Mouse (Mus musculus) adrenal gland, adult 8-10 months (tissue): ENCODE measurements at regions not wholly inside any gene's neighbourhood (a gene's known extent, or its start where the extent isn't known, plus 50 kb on each side); places are given as distances from the start of the nearest gene placed in this dataset.

Experiments used
- DNase-seq: peaks from one replicate; pipeline ENCODE4 v3.0.0; 2022

GRCm38 (mm10) chr13:71874986-71875385, 88.5 kb downstream of the Irx1 start:
- DNase-seq, result no peak

DNA sequence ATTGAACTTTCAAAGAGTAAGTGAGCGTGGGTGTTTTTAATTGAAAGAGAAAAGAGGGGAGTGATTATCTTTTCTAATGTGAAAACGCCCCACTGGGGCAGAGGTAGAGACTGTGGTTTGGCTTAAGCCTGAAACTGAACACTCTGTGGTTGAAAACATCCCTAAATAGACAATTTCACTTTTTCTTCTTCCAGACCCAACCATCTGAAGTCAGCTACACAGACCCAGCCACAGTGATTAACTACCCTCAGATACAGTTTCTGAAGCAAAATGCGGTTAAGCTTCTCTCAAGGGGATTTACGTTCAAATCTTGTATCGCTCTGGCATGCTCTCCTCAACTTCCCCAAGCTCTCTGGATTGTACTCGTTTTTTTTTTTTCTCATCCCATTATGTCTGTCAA, 94.8 kb downstream of the Irx1 start:
- DNase-seq, result no peak

DNA sequence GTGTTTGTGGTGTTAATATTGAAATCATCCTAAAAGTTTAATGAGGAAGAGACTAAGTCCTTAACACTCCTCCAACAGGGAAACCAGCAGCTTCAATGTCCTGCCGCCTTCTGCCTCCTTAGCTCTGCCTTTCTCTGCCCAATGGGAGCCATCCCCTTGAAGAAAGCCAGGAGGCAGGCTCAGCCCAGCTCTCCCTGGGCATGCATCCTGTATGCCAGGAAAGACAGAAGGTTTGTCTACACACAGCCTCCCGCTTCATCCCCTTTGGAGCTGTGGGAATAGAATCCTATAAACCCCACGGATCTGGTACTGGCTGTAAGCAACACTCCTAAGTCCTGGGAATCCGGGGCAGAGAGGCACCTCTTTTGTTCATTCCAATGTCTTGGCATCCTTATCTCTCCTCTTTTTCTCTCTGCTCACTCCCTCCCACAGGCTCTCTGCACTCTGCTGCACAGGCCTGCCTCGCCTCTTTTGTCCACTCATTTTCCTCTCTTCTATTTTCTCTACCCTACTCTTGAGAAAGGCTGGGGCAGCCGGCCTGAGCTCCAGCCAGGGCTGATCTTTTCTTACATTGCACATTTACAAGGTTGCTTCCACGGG, 110.0 kb downstream of the Irx1 start:
- no peak for DNase-seq

DNA sequence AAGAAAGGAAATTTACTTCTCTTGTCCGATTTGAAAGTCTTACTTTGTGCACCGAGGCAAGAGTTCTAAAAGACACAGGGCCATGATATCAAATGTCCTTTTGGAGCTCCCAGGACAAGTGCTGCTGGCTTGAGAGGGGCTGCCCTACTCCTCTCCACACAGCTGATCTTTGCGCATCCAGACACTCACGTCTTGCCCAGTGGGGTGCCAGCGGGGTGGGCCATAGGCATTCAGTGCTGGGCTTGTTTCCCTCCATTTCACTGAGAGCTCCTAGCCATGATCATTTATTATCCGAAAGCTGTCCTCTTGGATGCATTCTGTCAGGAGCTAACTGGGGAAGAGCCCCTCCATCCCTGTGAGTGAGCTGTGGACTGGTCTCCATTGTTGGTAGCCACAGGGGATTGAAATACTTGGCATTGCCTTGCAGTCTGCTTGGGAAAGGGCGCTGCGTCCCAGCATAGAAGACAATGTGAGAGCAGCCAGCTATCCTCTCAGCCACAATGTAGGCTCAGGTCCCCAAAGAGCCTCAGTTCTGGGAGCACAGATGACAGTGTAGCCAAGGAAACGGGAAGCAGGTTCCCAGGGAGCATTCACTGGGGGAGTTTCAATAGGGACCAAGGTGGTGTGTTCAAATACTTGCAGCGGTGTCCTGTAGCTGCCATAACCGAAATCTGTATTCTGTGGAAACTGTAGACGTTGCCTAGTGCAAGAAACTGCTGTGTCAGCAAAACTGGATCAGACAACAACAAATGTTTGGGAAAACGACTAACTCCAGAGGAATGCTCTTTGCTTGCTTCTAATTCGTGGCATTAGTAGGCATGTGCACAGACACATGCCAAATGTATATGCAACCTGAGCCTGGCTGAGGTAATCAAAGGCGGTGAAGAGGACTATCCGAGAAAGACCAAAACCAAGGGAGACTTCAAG, 159.2 kb downstream of the Irx1 start:
- DNase-seq, result no peak

- DNase-seq, result no peak
These were observed 165.2 kb downstream of the Irx1 start for GRCm38 (mm10) chr13:71798288-71798687.

GRCm38 (mm10) chr13:71784740-71785139, 178.8 kb downstream of the Irx1 start:
- DNase-seq, result no peak

DNA sequence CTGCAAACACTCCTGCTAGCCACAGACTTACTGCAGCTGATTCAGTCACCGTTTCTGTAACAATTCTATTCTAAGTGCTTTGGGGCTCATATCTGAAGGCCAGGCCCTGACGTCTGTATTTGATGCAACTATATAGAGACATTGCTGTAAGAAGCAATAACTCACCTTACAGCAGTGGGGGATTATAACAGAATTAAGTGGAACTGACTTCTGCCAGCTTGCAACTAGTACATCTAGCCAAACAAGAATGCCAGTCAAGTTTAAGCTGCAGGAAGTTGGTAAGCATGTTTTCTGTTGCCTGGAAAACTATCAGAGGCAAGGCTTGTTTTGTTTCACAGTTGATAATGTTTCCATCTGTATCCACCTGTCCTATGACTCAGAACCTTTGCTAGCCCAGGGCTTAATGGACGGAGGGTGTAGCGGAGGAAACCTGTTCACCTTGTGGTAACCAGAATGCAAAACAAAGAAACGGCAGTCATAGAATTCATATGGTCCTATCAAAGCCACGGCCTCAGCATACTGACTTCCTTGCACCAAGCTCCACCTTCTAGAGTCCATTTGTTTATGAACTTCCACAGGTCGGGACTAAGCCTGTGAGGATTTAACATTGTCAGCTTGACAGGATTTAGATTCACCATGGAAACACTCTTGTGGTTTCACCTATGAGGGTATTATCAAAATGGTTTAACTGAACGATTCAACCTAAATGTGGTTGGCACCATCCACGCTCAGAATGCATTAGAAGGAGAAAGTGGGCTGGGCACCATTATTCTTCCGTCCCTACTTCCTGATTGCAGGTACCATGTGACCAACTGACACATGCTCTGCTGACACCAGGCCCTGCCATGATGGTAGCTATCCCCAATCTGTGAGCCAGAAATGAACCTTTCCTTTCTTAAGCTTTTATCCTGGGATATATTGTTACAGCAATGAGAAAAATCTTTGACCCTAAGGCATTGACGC, 216.2 kb downstream of the Irx1 start:
- DNase-seq, result no peak

- DNase-seq, result no peak
These were observed 217.0 kb downstream of the Irx1 start for GRCm38 (mm10) chr13:71746534-71746933.

- no peak for DNase-seq
These were observed 226.6 kb downstream of the Irx1 start for GRCm38 (mm10) chr13:71736821-71737345.

DNA sequence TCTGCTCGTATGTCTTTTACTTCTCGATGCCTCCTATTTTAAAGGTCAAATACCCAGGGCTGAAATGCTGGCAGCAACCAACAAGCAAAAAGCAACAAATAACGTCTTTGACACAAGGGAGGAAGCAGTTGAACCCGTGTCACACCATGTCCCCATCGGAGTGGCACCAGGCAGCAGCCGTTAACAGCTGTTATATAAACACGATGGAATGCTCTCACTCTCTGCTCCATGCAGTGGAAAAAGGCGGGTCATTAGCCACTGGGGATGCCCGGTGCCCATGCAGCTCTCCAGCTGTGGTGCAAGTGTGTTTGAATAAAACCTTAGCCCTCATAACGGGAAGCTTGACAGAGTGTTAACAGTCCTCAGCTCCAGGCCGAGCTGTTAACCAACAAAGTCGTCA, 229.3 kb downstream of the Irx1 start:
- no peak for DNase-seq

GRCm38 (mm10) chr13:71733360-71733759, 230.2 kb downstream of the Irx1 start:
- DNase-seq, result no peak

GRCm38 (mm10) chr13:71732903-71733302, 230.6 kb downstream of the Irx1 start:
- DNase-seq, result no peak

GRCm38 (mm10) chr13:71690069-71690817, 273.3 kb downstream of the Irx1 start:
- DNase-seq, result no peak

DNA sequence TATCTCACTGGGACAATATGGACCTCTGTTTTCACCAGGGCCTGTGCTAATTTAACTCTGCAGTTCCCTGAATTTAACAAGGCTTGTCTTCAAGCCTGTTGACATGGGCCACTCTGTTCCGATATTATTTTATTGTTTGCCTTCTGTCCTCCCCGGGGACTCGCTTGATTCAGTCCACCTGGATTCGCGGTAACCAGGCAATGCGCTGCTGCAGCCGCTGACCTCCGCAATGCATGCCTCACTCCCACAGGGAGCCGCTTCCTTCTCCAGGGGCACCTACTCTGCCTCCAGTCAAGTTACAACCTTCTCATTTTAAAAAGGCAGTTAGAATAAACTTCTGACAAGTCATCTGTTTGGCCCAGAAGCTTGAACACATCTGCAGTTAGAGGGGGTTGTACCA, 274.3 kb downstream of the Irx1 start:
- DNase-seq, result no peak

GRCm38 (mm10) chr13:71676081-71676624, 287.4 kb downstream of the Irx1 start:
- DNase-seq, result no peak

- no peak for DNase-seq
These were observed 293.4 kb downstream of the Irx1 start for GRCm38 (mm10) chr13:71669956-71670739.

DNA sequence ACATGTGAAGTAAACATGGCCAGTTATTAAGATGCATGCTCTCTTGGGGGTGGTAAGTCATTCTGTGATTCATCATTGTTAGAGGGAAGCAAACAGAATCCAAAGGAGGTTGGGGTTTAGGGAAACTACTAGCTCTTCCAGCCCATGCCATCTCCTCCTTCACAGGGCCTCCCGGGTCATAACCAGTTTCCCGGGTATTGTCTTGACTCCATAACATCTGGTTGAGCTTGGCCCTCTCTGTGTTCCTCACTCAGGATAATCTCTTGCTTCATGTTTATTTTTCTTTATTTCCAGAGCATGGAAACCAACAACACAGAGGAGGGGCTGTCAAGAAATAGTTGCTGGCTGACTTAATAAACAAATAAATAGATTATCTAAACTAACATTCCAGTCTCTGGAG, 295.3 kb downstream of the Irx1 start:
- no peak for DNase-seq

GRCm38 (mm10) chr13:71665221-71665916, 298.2 kb downstream of the Irx1 start:
- DNase-seq, result no peak

- no peak for DNase-seq
These were observed 305.6 kb downstream of the Irx1 start for GRCm38 (mm10) chr13:71657898-71658297.

DNA sequence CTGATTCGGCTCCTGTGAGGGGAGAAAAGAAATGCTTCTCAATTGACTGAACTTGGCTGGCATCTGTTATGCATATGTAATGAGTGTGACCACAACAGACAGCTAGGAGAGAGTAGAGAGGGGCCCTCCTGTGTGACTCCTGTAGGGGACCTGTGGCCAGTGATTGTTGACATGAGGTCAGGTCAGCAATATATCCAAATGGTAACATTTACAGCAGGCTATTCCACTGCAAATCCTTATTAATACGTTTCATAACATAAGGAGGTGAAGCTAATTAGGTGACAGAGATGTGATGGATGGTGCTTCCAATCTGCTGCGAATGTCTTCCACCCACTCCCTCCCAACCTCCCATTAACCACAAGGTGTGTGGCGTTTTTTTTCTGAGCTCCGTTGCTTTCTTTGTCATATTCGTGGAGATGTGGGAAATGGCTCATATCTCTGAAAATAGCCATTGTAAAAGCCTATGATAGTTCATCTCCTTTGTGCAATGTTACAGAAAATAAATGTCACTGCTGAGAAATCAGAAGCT, 309.5 kb downstream of the Irx1 start:
- DNase-seq, result no peak
